Mouse (Mus musculus) brain, embryonic 18.5 days (tissue): ENCODE data around the gene Ugt1a7c.
"Not testable (repeated sequence)": the region's sequence is repeated elsewhere in the genome, so short reads cannot be mapped to it uniquely, and the experiment has no call there.

Experiments
- DNase-seq: peaks from one replicate; pipeline ENCODE4 v3.0.0-alpha.2; 2012; ENCODE audit warnings: low read depth, low spot score

Ugt1a7c gene

DNA sequence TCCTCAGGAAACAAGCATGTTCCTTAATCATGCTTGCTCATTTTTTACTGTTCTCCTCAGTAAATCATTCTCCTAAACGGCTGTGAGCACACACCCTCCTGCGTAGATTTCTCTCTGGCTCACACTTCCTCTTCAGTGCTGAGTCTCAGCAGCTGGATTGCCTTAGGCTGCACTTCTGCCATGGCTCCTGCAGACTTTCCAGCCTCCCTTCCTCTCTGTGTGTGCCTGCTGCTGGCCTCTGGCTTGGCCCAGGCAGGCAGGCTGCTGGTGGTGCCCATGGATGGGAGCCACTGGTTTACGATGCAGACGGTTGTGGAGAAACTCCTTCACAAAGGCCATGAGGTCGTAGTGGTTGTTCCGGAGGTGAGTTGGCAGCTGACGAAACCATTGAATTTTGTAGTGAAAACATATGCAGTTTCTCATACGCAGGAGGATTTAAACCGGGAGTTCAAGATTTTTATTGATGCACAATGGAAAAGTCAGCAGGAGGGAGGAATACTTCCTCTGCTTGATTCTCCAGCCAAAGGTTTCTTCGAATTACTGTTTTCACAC is at the start of gene Ugt1a7c:
Ugt1a7c (plus strand) TSS at position 122 of the 552 bp plus-strand sequence.
- DNase-seq = no peak

DNA sequence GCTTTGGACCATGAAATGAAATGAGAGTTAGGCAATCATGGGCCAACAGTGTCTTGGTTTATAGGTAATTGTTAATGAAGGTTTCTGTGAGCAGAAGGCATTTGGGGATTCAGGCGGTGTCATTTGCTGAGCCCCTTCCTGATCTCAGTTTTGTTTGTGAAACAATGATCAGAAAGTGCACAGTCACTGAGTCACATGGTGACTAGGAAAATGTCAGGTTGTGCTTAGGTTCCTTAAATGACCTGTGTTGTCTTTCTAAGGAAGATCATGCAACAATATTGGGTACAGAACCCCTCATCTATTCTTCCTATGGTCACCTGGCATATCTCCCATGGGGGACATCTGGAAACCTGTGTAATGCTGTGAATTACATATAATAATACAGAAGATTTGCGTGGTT is 47.5 kb upstream of the Ugt1a7c start:
- DNase-seq = not testable (repeated sequence)

GRCm38 (mm10) chr1:88055088-88055487 is 39.8 kb upstream of the Ugt1a7c start, which contains the start of gene Ugt1a10:
Gene Ugt1a10 (plus strand): TSS chr1:88055388.
- DNase-seq = no peak

- DNase-seq = not testable (repeated sequence)
These were observed 28.3 kb upstream of the Ugt1a7c start for GRCm38 (mm10) chr1:88066472-88067102.

GRCm38 (mm10) chr1:88070495-88070894 is 24.4 kb upstream of the Ugt1a7c start, which contains the start of gene Ugt1a9:
Gene Ugt1a9 (plus strand): TSS chr1:88070800.
- DNase-seq = no peak

DNA sequence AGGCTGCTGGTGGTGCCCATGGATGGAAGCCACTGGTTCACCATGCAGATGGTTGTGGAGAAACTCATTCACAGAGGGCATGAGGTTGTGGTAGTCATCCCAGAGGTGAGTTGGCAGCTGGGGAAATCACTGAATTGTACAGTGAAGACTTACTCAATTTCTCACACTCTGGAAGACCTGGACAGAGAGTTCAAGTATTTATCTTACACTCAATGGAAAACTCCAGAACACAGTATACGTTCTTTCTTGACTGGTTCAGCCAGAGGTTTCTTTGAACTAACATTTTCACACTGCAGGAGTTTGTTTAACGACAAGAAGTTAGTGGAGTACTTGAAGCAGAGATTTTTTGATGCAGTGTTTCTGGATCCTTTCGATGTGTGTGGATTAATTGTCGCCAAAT is 24.0 kb upstream of the Ugt1a7c start:
- DNase-seq = no peak

- DNase-seq = no peak
These were observed 20.4 kb upstream of the Ugt1a7c start for GRCm38 (mm10) chr1:88074471-88074870.

DNA sequence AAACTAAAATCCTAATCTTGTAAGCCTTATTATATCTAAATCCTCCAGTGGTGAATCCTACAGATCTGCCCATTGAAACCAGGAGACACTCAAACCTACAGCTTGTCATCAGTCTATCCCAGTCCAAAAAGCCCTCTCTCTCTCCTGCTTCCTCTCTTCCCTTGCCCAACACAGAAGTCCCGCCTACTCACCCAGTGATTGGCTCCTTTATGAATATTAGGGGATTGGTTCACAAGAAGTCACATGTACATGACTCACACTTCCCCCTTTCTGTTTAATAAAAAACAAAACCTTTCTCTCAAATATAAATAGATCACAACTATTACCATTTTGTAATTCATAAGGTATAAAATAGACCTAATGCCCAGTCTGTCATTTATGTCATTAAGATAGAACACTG is 17.7 kb upstream of the Ugt1a7c start:
- DNase-seq = no peak

DNA sequence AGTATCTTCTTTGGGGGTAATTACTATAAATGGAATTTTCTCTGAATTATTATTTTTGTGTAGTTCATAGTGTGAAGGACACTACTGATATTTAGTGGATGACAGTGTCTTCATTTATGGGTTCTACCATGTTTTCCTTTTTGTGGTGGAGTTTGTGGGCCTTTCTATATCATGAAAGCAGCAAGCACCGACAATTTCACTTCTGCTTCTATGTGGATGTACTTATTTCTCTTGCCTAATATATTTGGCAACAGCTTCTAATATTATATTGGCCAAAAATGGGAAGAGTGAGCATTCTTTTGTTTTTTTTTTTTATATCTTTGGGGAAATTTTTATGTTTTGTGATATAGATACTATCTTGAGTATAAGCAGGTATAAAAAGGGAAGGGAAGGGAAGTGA is 13.2 kb upstream of the Ugt1a7c start:
- no peak for DNase-seq

GRCm38 (mm10) chr1:88086125-88086524 is 8.7 kb upstream of the Ugt1a7c start:
- DNase-seq = no peak

DNA sequence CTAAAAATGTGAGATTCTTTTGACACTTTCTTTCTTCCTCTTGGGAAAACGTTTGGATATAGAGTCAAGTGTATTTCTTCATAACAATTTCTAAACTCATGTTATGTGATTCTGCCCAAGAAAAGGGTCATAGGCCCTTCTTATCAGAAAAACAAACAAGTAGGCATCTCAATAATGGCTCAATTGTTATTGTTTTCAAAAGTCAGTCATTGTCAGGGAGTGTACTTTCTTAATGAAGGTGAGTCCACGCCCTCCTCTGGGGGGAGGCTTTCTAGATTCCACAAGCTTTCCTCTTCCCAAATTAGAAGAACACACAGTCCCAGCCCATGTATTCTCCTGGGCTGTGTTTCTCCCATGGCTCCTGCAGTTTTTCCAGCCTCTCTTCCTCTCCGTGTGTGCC is 7.3 kb upstream of the Ugt1a7c start, which contains the start of gene Ugt1a8:
Ugt1a8 (plus strand) TSS at position 301 of the 400 bp plus-strand sequence.
- DNase-seq = no peak

DNA sequence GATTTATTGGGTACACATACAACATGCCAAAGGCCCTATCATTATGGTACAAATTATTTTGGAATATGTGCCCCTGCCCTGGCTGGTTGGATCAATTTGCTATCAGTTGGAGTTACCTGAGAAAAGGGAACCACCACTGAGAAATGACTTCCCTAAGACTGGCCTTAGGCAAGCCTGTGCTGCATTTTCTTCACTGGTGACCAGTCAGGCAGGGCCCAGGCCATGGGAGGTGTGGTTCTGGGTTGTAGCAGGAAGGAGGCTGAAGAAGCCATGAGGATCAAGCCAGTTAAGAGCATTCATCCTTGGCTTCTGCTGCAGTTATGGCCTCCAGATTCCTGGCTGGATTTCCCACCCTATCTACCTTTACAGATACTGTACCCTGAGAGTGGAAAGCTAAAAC is 2.5 kb upstream of the Ugt1a7c start:
- no peak for DNase-seq

DNA sequence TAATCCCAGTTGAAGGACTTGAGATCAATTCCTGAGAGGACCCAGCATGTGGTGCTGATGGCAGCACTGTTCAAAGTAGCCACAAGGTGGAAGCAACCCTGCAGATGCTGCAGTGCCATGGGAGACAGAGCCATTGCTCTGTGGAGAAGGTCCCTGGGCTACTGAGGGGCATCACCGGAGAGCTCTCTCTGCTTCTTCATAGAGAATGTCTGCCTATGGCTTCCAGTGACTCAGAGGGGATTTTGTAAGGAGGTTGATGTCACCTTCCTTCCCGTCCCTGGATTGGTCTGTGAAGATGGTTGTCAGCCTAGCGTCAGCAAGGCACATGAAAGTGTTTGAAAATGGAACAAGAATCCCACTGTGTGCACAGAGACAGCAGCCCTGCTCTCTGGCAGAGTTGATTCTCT is 589 bp upstream of the Ugt1a7c start:
- not testable (repeated sequence) for DNase-seq

GRCm38 (mm10) chr1:88098546-88098945 is 3.7 kb downstream of the Ugt1a7c start:
- DNase-seq = not testable (repeated sequence)

GRCm38 (mm10) chr1:88099691-88100090 is 4.8 kb downstream of the Ugt1a7c start:
- not testable (repeated sequence) for DNase-seq

DNA sequence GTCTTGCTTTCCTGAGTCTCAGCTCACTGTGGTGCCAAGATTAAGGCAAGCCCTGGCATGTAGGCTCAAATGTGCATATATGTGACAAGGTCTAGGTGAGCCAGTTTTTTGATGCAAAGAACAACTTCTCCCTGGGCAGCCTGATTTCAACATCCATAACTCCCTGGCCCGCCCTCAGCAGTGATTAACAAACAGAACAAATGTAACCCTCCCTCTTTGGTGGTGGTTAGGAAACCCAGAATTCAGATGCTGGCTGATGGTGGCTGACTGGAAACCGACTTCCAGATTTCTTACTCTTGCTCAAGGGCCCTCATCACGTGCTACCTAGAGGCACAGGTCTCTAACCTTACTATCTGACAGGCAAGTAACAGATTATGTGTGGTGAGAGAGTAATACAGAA is 8.2 kb downstream of the Ugt1a7c start, which contains the start of gene Ugt1a6b:
Ugt1a6b (plus strand) TSS at position 234 of the 400 bp plus-strand sequence.
- not testable (repeated sequence) for DNase-seq

DNA sequence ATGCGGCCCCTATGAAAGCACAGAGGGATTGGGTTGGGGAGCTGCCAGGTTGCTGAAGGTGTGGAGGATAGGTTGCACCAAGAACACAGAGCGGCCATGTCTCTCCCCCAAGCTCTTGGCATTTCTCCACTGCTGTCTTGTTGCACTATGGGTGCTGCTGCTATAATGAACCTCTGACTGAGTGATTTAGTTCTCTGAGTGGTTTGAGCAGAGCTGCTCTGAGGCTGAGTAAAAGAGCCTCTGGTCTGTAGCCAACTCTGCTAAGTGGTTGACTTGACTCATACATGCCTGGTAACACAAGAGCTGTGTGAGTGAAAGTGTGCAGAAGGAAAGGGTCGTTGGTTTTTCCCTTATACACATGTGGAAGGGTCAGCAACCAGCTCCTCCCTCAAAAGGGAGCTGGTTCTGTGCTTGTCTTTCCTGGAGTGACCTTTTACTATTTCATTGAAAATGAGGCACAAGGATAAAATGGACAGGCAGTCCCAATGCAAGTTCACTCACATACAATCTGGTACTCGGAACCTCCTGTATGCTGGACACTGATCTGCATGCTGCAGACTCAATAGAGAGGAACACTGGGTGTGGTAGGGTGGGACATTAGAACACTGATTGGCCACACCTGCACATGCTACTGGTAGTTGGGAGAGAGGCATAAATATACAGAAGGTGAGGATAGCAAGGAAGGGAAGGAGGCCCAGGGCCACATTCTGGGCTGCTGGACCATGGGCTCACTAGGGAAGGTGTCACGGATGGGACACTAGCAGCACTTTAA is 9.0 kb downstream of the Ugt1a7c start:
- not testable (repeated sequence) for DNase-seq

GRCm38 (mm10) chr1:88104667-88105430 is 10.0 kb downstream of the Ugt1a7c start:
- DNase-seq = no peak

DNA sequence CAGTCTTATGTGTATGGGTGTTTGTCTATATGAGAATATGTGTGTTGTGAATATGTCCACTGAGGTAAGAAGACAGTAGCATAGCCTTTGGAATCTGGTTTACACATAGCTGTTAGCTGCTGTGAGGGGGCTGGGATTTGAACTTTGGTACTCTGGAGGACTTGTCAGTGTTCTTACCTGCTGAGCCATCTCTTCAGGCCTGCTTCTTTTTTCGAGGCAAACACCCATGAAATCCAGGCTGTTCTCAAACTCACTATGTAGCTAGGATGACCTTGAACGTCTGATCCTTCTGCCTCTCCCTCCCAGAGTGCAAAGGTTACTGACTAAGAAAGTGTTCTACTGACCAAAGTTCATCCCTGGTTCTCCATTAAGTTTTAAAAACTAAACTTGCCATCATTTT is 10.8 kb downstream of the Ugt1a7c start:
- DNase-seq = no peak

GRCm38 (mm10) chr1:88109027-88109557 is 14.2 kb downstream of the Ugt1a7c start:
- not testable (repeated sequence) for DNase-seq

GRCm38 (mm10) chr1:88109604-88110003 is 14.7 kb downstream of the Ugt1a7c start:
- DNase-seq = not testable (repeated sequence)
